Mouse (Mus musculus): Measurements from ENCODE around the gene Arhgap40. TPM values are rescaled to one million over a fixed set of nuclear protein-coding genes. Genes with fewer than 3 reads are reported as not detected.

Gene Arhgap40
- total RNA-seq, 2 experiments from 2014 or later = 0.14 TPM; not detected in 1

GRCm38 (mm10) chr2:158596803-158597202, 84.2 kb downstream of the Arhgap40 start:
- DNase-seq = no peak
- intact Hi-C loops (cut with DNase I) = no loop called here

Other genes with a start within 250 kb of the Arhgap40 start
- gene Lbp, start 206.3 kb upstream of the Arhgap40 start, total RNA-seq (2021) = 10 to 100 TPM in 1 of 2 experiments, 1 to 10 TPM in 1; 8.7 to 11.6 TPM
- under 1 TPM; 0.15 to 0.22 TPM for gene Snhg11, start 137.2 kb upstream of the Arhgap40 start, total RNA-seq (2021)
- 10 to 100 TPM; 33.5 TPM for gene Ralgapb, start 102.9 kb upstream of the Arhgap40 start, total RNA-seq (2021)
- 1 to 10 TPM; 1.1 to 4.8 TPM for gene Adig, start 10.2 kb upstream of the Arhgap40 start, total RNA-seq (2021)
- gene Slc32a1, start 98.0 kb downstream of the Arhgap40 start, total RNA-seq (2021) = not detected
- 1 to 10 TPM; 6.9 to 8.9 TPM for gene Actr5, start 112.1 kb downstream of the Arhgap40 start, total RNA-seq (2021)
- 10 to 100 TPM; 17.0 to 20.2 TPM for gene Ppp1r16b, start 152.6 kb downstream of the Arhgap40 start, total RNA-seq (2021)

Measured in heart, postnatal 14 days (tissue).